8 mouse cellular contexts compared by ENCODE assay signal in the genomic region with DNA sequence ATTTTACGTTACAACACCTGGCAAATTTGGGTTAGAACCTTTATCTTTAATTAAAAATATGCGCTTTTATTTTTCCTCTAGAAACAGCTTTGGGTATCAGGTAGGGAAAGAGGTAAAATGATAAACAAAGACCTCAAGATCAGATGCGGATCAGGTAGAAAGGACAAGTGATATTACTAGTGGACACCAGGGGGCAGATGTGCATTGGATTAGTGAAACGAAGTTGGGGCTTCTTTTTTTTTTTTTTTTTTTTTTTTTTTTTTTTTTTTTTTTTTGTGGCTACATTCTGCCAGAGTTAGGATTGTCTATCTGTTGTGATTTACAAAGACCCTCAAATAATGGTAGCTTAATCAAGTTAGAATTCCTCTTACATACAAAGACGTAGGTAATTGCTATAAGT.
A peak's percentile ranks its signal among the peaks of the same experiment; 100 is the strongest.
DNase-seq lines count a peak whose midpoint lies in the region; ATAC-seq lines count a peak whose summit lies in the region.
"Had no signal": no experiment of that assay in that cellular context is flagged by ENCODE, and none has a peak within 500 bp of the region (broad histone marks: within the 10 kb centered on the region; RNA-seq: fewer than 3 reads in every experiment).

No protein-coding gene starts in this region.

- DNase-seq in hindbrain, embryonic 14.5 days (ENCODE audit: low spot score) = peak; percentile 79
- DNase-seq in thymus, postnatal 4 days = peak; percentile 24
- no peak for DNase-seq in thymus, postnatal 0 days (ENCODE audit: low spot score)
- peak; percentile 80 for DNase-seq in embryo, embryonic 10 days (ENCODE audit: low spot score)

- no peak overlapping the region for H3K27ac ChIP-seq in hindbrain, embryonic 14.5 days
- no peak overlapping the region for H3K27ac ChIP-seq in hindbrain, embryonic 13.5 days
- H3K27ac ChIP-seq: embryonic facial prominence, embryonic 12.5 days had no signal

- no peak overlapping the region for H3K9ac ChIP-seq in hindbrain, embryonic 14.5 days
- H3K9ac ChIP-seq in hindbrain, embryonic 13.5 days = no peak overlapping the region
- H3K9ac ChIP-seq: embryonic facial prominence, embryonic 12.5 days had no signal

- no peaks in the 10 kb centered on the region for H3K4me1 ChIP-seq in hindbrain, embryonic 14.5 days (replicated peaks; ENCODE audit: control insufficient read depth, insufficient read depth, low read length)
- H3K4me1 ChIP-seq in hindbrain, embryonic 13.5 days (replicated peaks) = no peaks in the 10 kb centered on the region
- H3K4me1 ChIP-seq: embryonic facial prominence, embryonic 12.5 days had no signal

- H3K36me3 ChIP-seq in hindbrain, embryonic 14.5 days (replicated peaks; ENCODE audit: control insufficient read depth, insufficient read depth) = no peaks in the 10 kb centered on the region
- no peaks in the 10 kb centered on the region for H3K36me3 ChIP-seq in hindbrain, embryonic 13.5 days
- H3K36me3 ChIP-seq: embryonic facial prominence, embryonic 12.5 days had no signal

- 40% methylated on average over 5 of the region's 5 CpGs for WGBS in hindbrain, embryonic 14.5 days
- 44% methylated on average over 5 of the region's 5 CpGs for WGBS in hindbrain, embryonic 13.5 days

- no peak overlapping the region for H3K4me3 ChIP-seq in hindbrain, embryonic 14.5 days (replicated peaks; ENCODE audit: low read length)
- H3K4me3 ChIP-seq in hindbrain, embryonic 13.5 days = no peak overlapping the region
- H3K4me3 ChIP-seq: embryonic facial prominence, embryonic 12.5 days had no signal

- H3K4me2 ChIP-seq in hindbrain, embryonic 14.5 days (replicated peaks) = no peak overlapping the region
- H3K4me2 ChIP-seq in hindbrain, embryonic 13.5 days = no peak overlapping the region
- H3K4me2 ChIP-seq: embryonic facial prominence, embryonic 12.5 days had no signal

- no peak for ATAC-seq in hindbrain, embryonic 14.5 days (ENCODE audit: low FRiP score)
- no peak for ATAC-seq in hindbrain, embryonic 13.5 days (ENCODE audit: low FRiP score)
- peak; percentile 60; the same call in 1 of the 2 replicates for ATAC-seq in megakaryocyte progenitor cell, adult 5-6 weeks (replicated peaks; ENCODE audit: poor library complexity)
- ATAC-seq in erythroblast, adult 5-6 weeks (replicated peaks; ENCODE audit: low FRiP score, poor library complexity, severe bottlenecking) = no peak

- H3K27me3 ChIP-seq in hindbrain, embryonic 14.5 days (ENCODE audit: control insufficient read depth, insufficient read depth, low read length) = no peaks in the 10 kb centered on the region
- H3K27me3 ChIP-seq in hindbrain, embryonic 13.5 days = no peaks in the 10 kb centered on the region
- H3K27me3 ChIP-seq: embryonic facial prominence, embryonic 12.5 days had no signal

- no peaks in the 10 kb centered on the region for H3K9me3 ChIP-seq in hindbrain, embryonic 14.5 days (ENCODE audit: control insufficient read depth, low read length)
- H3K9me3 ChIP-seq in hindbrain, embryonic 13.5 days = no peaks in the 10 kb centered on the region
- H3K9me3 ChIP-seq: embryonic facial prominence, embryonic 12.5 days had no signal
